Mouse (Mus musculus) embryonic facial prominence, embryonic 11.5 days (tissue): ENCODE results near the gene Akap7. TPM values are rescaled to one million over a fixed set of nuclear protein-coding genes. Genes with fewer than 3 reads are reported as not detected.

Experiments
- ATAC-seq: fragments of 200-750 bp; cut with Nextera tagmentation; replicated peaks from 2 replicates; pipeline ENCODE4 v1.8.0; 2017; ENCODE audit warnings: low read depth; ENCODE audit not compliant: insufficient number of reproducible peaks, low FRiP score, low TSS enrichment
- DNase-seq: peaks from one replicate; pipeline ENCODE4 v3.0.0-alpha.2; 2015; ENCODE audit warnings: low spot score
- H3K27ac ChIP-seq: fragments of 300-500 bp; sonication (generic); replicated peaks from 2 replicates; pipeline ENCODE4 v1.5.1; 2014; ENCODE audit warnings: mild to moderate bottlenecking, low read depth, low read length, control low read depth
- H3K27me3 ChIP-seq: fragments of 300-500 bp; sonication (generic); 2 replicates; pipeline ENCODE4 v1.6.1; 2014; ENCODE audit warnings: mild to moderate bottlenecking, low read length, moderate library complexity, mixed read lengths; ENCODE audit not compliant: control insufficient read depth, insufficient read depth
- H3K36me3 ChIP-seq: fragments of 300-500 bp; sonication (generic); replicated peaks from 2 replicates; pipeline ENCODE4 v1.6.1; 2014; ENCODE audit warnings: low read depth, mild to moderate bottlenecking, low read length, moderate library complexity, mixed read lengths; ENCODE audit not compliant: control insufficient read depth, insufficient read depth
- H3K4me1 ChIP-seq: fragments of 300-500 bp; sonication (generic); 2 replicates; pipeline ENCODE4 v1.6.1; 2014; ENCODE audit warnings: low read length, mixed read lengths; ENCODE audit not compliant: control insufficient read depth, insufficient read depth
- H3K4me2 ChIP-seq: fragments of 300-500 bp; sonication (generic); 2 replicates; pipeline ENCODE4 v1.6.1; 2014; ENCODE audit warnings: low read depth, mild to moderate bottlenecking, control low read depth, low read length, moderate library complexity
- H3K4me3 ChIP-seq: fragments of 300-500 bp; sonication (generic); 2 replicates; pipeline ENCODE4 v1.5.1; 2014; ENCODE audit warnings: low read depth, low read length, control low read depth
- H3K9ac ChIP-seq: fragments of 300-500 bp; sonication (generic); replicated peaks from 2 replicates; pipeline ENCODE4 v1.6.1; 2014; ENCODE audit warnings: mild to moderate bottlenecking, control low read depth, low read length
- H3K9me3 ChIP-seq: fragments of 300-500 bp; sonication (generic); replicated peaks from 2 replicates; pipeline ENCODE4 v1.6.1; 2016; ENCODE audit warnings: mild to moderate bottlenecking, low read length, inconsistent platforms, mixed read lengths; ENCODE audit not compliant: control insufficient read depth
- WGBS: fragments of 180-500 bp; shearing (Covaris S2); extraction: QIAGEN DNeasy Blood & Tissue Kit; methylation state at CpG from one replicate; pipeline ENCODE4 v1.1.7; 2014; 5-methylcytosine and 5-hydroxymethylcytosine counted together
- polyA plus RNA-seq: library from polyadenylated mRNA; unstranded; fragments of >200 nt; fragmentation: Nextera tagmentation; extraction: Ambion mirVana; gene quantifications from 2 replicates; pipeline ENCODE4 v1.2.1, GENCODE M21; 2014

The Akap7 gene
- polyA plus RNA-seq, 1 experiment from 2014 or later, result 28.6 TPM

DNA sequence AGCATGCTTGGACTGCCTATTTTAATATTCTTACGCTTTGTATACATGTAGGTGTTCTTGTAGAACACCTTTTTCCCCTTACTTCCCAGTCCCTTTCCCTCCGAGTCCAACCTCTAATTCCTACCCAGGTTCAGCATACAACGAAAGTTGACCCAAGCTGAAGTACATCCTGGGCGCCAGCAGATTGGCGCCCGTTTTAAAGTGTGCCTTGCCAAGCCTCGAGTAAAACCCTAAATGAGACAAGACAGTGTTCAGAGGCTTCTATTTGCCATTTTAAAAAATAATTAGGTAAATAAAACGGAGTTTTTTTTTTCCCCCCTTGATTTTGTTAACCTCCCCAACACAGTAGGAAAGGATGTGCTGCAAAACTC is 11.4 kb downstream of the Akap7 start:
- WGBS, result 42% methylated on average over 8 of the region's 8 CpGs
- peak overlapping the region; percentile 92; the same call in 1 of the 2 replicates for H3K27ac ChIP-seq
- no peaks in the 10 kb centered on the region for H3K36me3 ChIP-seq
- no peaks in the 10 kb centered on the region for H3K27me3 ChIP-seq
- H3K9me3 ChIP-seq, result no peaks in the 10 kb centered on the region
- peak overlapping the region; percentile 67 for H3K4me2 ChIP-seq
- DNase-seq (peak; percentile 47), ATAC-seq (no peak)
- H3K9ac ChIP-seq, result peak overlapping the region; percentile 87
- H3K4me3 ChIP-seq, result peak overlapping the region; percentile 61
- no peaks in the 10 kb centered on the region for H3K4me1 ChIP-seq

GRCm38 (mm10) chr10:25295836-25296235 is 11.8 kb downstream of the Akap7 start:
- H3K4me3 ChIP-seq, result no peak overlapping the region
- no peak overlapping the region for H3K4me2 ChIP-seq
- 86% methylated on average over 9 of the region's 9 CpGs for WGBS
- no peak overlapping the region for H3K9ac ChIP-seq
- DNase-seq, result no peak
- H3K4me1 ChIP-seq, result no peaks in the 10 kb centered on the region
- H3K27ac ChIP-seq, result no peak overlapping the region
- no peak for ATAC-seq
- no peaks in the 10 kb centered on the region for H3K27me3 ChIP-seq
- no peaks in the 10 kb centered on the region for H3K9me3 ChIP-seq
- H3K36me3 ChIP-seq, result no peaks in the 10 kb centered on the region

DNA sequence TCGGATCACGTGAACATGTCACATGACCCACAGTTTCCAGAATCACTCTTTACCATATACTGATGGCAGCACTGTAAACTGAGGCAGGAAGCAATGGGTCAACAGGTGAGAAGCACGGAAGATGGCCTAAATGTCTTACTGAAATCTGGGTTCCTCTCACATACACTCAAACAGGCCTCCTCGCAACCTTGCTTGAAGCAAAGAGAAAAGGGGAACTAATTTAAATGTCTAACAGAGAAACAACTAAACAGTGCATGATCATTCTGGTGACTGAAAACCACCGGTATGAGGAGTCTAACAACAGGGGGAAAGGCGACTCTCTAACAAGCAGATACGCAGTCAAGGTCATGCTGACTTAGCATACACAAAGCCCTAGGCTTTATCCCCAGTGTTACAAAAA is 12.7 kb downstream of the Akap7 start:
- H3K27me3 ChIP-seq, result no peaks in the 10 kb centered on the region
- no peak for DNase-seq
- H3K9ac ChIP-seq, result no peak overlapping the region
- ATAC-seq, result no peak
- H3K9me3 ChIP-seq, result no peaks in the 10 kb centered on the region
- WGBS, result 74% methylated on average over 7 of the region's 7 CpGs
- H3K4me3 ChIP-seq, result no peak overlapping the region
- H3K4me2 ChIP-seq, result no peak overlapping the region
- H3K4me1 ChIP-seq, result no peaks in the 10 kb centered on the region
- no peak overlapping the region for H3K27ac ChIP-seq
- H3K36me3 ChIP-seq, result no peaks in the 10 kb centered on the region

GRCm38 (mm10) chr10:25293796-25294195 is 13.9 kb downstream of the Akap7 start:
- no peaks in the 10 kb centered on the region for H3K9me3 ChIP-seq
- no peaks in the 10 kb centered on the region for H3K36me3 ChIP-seq
- H3K27ac ChIP-seq, result no peak overlapping the region
- DNase-seq (no peak), ATAC-seq (no peak)
- H3K4me3 ChIP-seq, result no peak overlapping the region
- no peak overlapping the region for H3K9ac ChIP-seq
- H3K4me2 ChIP-seq, result no peak overlapping the region
- 90% methylated on average over 3 of the region's 3 CpGs for whole genome bisulfite sequencing
- no peaks in the 10 kb centered on the region for H3K27me3 ChIP-seq
- no peaks in the 10 kb centered on the region for H3K4me1 ChIP-seq

GRCm38 (mm10) chr10:25291053-25291452 is 16.6 kb downstream of the Akap7 start:
- no peak overlapping the region for H3K27ac ChIP-seq
- no peak overlapping the region for H3K4me2 ChIP-seq
- H3K4me3 ChIP-seq, result no peak overlapping the region
- no peaks in the 10 kb centered on the region for H3K4me1 ChIP-seq
- H3K9me3 ChIP-seq, result no peaks in the 10 kb centered on the region
- 83% methylated on average over 4 of the region's 4 CpGs for WGBS
- H3K27me3 ChIP-seq, result no peaks in the 10 kb centered on the region
- ATAC-seq (no peak), DNase-seq (no peak)
- H3K36me3 ChIP-seq, result no peaks in the 10 kb centered on the region
- H3K9ac ChIP-seq, result no peak overlapping the region

- WGBS, result 89% methylated on average over 11 of the region's 11 CpGs
- Histone ChIP-seq H3K4me3 (no peak overlapping the region), H3K4me2 (no peak overlapping the region), H3K9ac (no peak overlapping the region), H3K9me3 (no peaks in the 10 kb centered on the region), H3K36me3 (no peaks in the 10 kb centered on the region), H3K27ac (no peak overlapping the region), H3K27me3 (no peaks in the 10 kb centered on the region), H3K4me1 (no peaks in the 10 kb centered on the region)
- DNase-seq, result no peak
- ATAC-seq, result no peak
These were observed 22.4 kb downstream of the Akap7 start for GRCm38 (mm10) chr10:25285100-25285811.

GRCm38 (mm10) chr10:25284427-25285099 is 23.1 kb downstream of the Akap7 start:
- Histone ChIP-seq H3K4me3 (no peak overlapping the region), H3K27ac (no peak overlapping the region), H3K36me3 (no peaks in the 10 kb centered on the region), H3K27me3 (no peaks in the 10 kb centered on the region), H3K9ac (no peak overlapping the region), H3K9me3 (no peaks in the 10 kb centered on the region), H3K4me1 (no peaks in the 10 kb centered on the region), H3K4me2 (no peak overlapping the region)
- no peak for ATAC-seq
- WGBS, result 90% methylated on average over 8 of the region's 8 CpGs
- no peak for DNase-seq

DNA sequence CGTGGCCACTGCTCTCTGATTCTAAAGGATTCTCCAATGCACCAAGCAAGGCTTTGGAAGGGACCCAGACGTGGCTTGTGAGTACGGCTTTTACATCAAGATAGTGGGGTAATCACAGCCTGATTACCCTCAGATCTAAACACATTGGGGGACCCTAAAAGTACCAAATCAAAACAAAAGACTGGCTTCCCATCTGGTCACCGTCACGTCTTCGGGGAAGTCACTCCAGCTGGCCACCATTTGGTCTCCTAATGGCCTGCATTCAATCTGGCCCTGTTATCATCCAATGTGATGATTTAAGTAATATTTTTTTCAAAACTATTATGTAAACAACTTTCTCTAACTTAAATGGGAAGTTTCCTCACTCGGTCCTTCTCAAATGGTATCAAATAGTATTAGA is 24.3 kb downstream of the Akap7 start:
- no peak overlapping the region for H3K4me3 ChIP-seq
- ATAC-seq (no peak), DNase-seq (no peak)
- no peaks in the 10 kb centered on the region for H3K4me1 ChIP-seq
- no peak overlapping the region for H3K9ac ChIP-seq
- H3K36me3 ChIP-seq, result no peaks in the 10 kb centered on the region
- H3K27me3 ChIP-seq, result no peaks in the 10 kb centered on the region
- 82% methylated on average over 7 of the region's 7 CpGs for WGBS
- no peak overlapping the region for H3K4me2 ChIP-seq
- H3K27ac ChIP-seq, result no peak overlapping the region
- no peaks in the 10 kb centered on the region for H3K9me3 ChIP-seq
